Mouse (Mus musculus) myocyte (in vitro differentiated cells): Measurements from ENCODE around the gene Abhd10.

Experiments
- CEBPB ChIP-seq: IDR thresholded peaks from 2 replicates; pipeline ENCODE4 v1.6.1; 2011; ENCODE audit warnings: mild to moderate bottlenecking, moderate library complexity; ENCODE audit not compliant: poor library complexity, insufficient read depth, severe bottlenecking
- E2F4 ChIP-seq: IDR thresholded peaks from one replicate; pipeline ENCODE4 v1.6.1; 2011; ENCODE audit warnings: mild to moderate bottlenecking, control low read depth, moderate library complexity; ENCODE audit not compliant: insufficient read depth
- MAX ChIP-seq: IDR thresholded peaks from one replicate; pipeline ENCODE4 v1.6.1; 2011; ENCODE audit warnings: low read depth, mild to moderate bottlenecking, control low read depth
- MYOD1 ChIP-seq, 3 experiments: IDR thresholded peaks; one replicate each; pipeline ENCODE4 v1.6.1; 2011; ENCODE audit warnings: control low read depth in 2 of 3, low read depth in 2 of 3, mild to moderate bottlenecking in 2 of 3, moderate library complexity in 1 of 3; ENCODE audit not compliant: insufficient read length in 2 of 3, control insufficient read depth in 1 of 3
- MYOG ChIP-seq, 3 experiments: IDR thresholded peaks; one replicate each; pipeline ENCODE4 v1.6.1; 2011; ENCODE audit warnings: control low read depth in 2 of 3, low read depth in 2 of 3, mild to moderate bottlenecking in 2 of 3; ENCODE audit not compliant: insufficient read length in 2 of 3, control insufficient read depth in 1 of 3, insufficient read depth in 1 of 3
- POLR2A ChIP-seq: IDR thresholded peaks from one replicate; pipeline ENCODE4 v1.6.1; 2011; ENCODE audit warnings: low read depth, mild to moderate bottlenecking, control low read depth, moderate library complexity; ENCODE audit not compliant: insufficient read length
- POLR2AphosphoS2 ChIP-seq: IDR thresholded peaks from one replicate; pipeline ENCODE4 v1.6.1; 2011; ENCODE audit warnings: low read depth, control low read depth; ENCODE audit not compliant: insufficient read length
- SRF ChIP-seq: IDR thresholded peaks from one replicate; pipeline ENCODE4 v1.6.1; 2011; ENCODE audit warnings: low read depth; ENCODE audit not compliant: control insufficient read depth, insufficient read length
- TCF12 ChIP-seq: IDR thresholded peaks from one replicate; pipeline ENCODE4 v1.6.1; 2011; ENCODE audit warnings: mild to moderate bottlenecking, control low read depth; ENCODE audit not compliant: poor library complexity, insufficient read depth, severe bottlenecking
- TCF3 ChIP-seq: IDR thresholded peaks from one replicate; pipeline ENCODE4 v1.6.1; 2011; ENCODE audit warnings: low read depth, control low read depth; ENCODE audit not compliant: insufficient read length
- USF1 ChIP-seq: IDR thresholded peaks from one replicate; pipeline ENCODE4 v1.6.1; 2011; ENCODE audit warnings: low read depth, mild to moderate bottlenecking, control low read depth, moderate library complexity

GRCm38 (mm10) chr16:45767434-45767833 lies 24.7 kb upstream of the Abhd10 start:
- TF ChIP-seq MAX = no peak
- TF ChIP-seq POLR2AphosphoS2 = no peak
- TF ChIP-seq POLR2A = no peak
- TF ChIP-seq USF1 = no peak
- no peak for TF ChIP-seq E2F4
- peak in 1 of 3 experiments; percentile 37 for TF ChIP-seq MYOG (IDR thresholded peaks at IDR 0.05; ENCODE audit: control insufficient read depth in 1 of 3, insufficient read depth in 1 of 3, insufficient read length in 2 of 3, low read depth in 2 of 3)
- TF ChIP-seq MYOD1 (IDR thresholded peaks at IDR 0.05; ENCODE audit: control insufficient read depth in 1 of 3, insufficient read length in 2 of 3, low read depth in 2 of 3) = peak in 1 of 3 experiments; percentile 52
- no peak for TF ChIP-seq CEBPB
- no peak for TF ChIP-seq TCF3
- no peak for TF ChIP-seq SRF
- TF ChIP-seq TCF12 = peak; percentile 17
